Mouse (Mus musculus) bone marrow macrophage, adult 2 months (primary cell): ENCODE measurements around the gene Safb. TPM values are rescaled to one million over a fixed set of nuclear protein-coding genes. Genes with fewer than 3 reads are reported as not detected.
A peak's percentile ranks its signal among the peaks of the same experiment; 100 is the strongest.

Experiments used
- H3K27ac ChIP-seq: 2 replicates; pipeline ENCODE4 v1.5.1; 2012; ENCODE audit warnings: low read depth, low read length; ENCODE audit not compliant: insufficient read depth
- H3K4me1 ChIP-seq: 2 replicates; pipeline ENCODE4 v1.6.1; 2012; ENCODE audit warnings: low read length; ENCODE audit not compliant: control insufficient read depth, insufficient read depth
- H3K4me3 ChIP-seq: 2 replicates; pipeline ENCODE4 v1.5.1; 2012; ENCODE audit warnings: mild to moderate bottlenecking, low read length, moderate library complexity; ENCODE audit not compliant: insufficient read depth
- CTCF ChIP-seq: IDR thresholded peaks from 2 replicates; pipeline ENCODE4 v1.5.1; 2012; ENCODE audit warnings: low read depth, mild to moderate bottlenecking, low read length, moderate library complexity
- POLR2A ChIP-seq: IDR thresholded peaks from 2 replicates; pipeline ENCODE4 v1.6.1; 2012; ENCODE audit warnings: mild to moderate bottlenecking, low read depth, low read length, borderline replicate concordance
- polyA plus RNA-seq: library from polyadenylated mRNA; stranded (reverse); fragments of >200 nt; gene quantifications from 2 replicates; pipeline ENCODE4 v1.2.4, GENCODE M21; 2012; ENCODE audit not compliant: missing spikeins, insufficient read depth, insufficient read length

Safb gene
- polyA plus RNA-seq = 73.7 and 75.6 TPM in 2 replicates

GRCm38 (mm10) chr17:56584257-56585130 is at the start of gene Safb, which contains the start of gene Safb2:
TSS of gene Safb (plus strand) at chr17:56584825.
TSS of gene Safb2 (minus strand) at chr17:56584585.
- Histone ChIP-seq H3K27ac (peak within 1 kb of the TSS; percentile 99), H3K4me3 (peak within 1 kb of the TSS; percentile 99), H3K4me1 (peaks cover 27% of the 10 kb centered on the region)
- TF ChIP-seq CTCF = no peak
- TF ChIP-seq POLR2A = peak; percentile 31; the same call in 1 of the 2 replicates

- Histone ChIP-seq H3K4me1 (no peaks in the 10 kb centered on the region), H3K4me3 (no peak overlapping the region), H3K27ac (no peak overlapping the region)
- TF ChIP-seq CTCF (no peak), POLR2A (no peak)
Observed at GRCm38 (mm10) chr17:56536192-56536591, 48.4 kb upstream of the Safb start.

- Histone ChIP-seq H3K4me3 (no peak overlapping the region), H3K27ac (no peak overlapping the region), H3K4me1 (no peaks in the 10 kb centered on the region)
- no peak for TF ChIP-seq CTCF
- TF ChIP-seq POLR2A = no peak
Observed at GRCm38 (mm10) chr17:56536874-56537273, 47.8 kb upstream of the Safb start.

GRCm38 (mm10) chr17:56537912-56538311 is 46.7 kb upstream of the Safb start:
- H3K27ac ChIP-seq = no peak overlapping the region
- H3K4me1 ChIP-seq = no peaks in the 10 kb centered on the region
- no peak overlapping the region for H3K4me3 ChIP-seq
- TF ChIP-seq CTCF = no peak
- TF ChIP-seq POLR2A = no peak

GRCm38 (mm10) chr17:56540562-56540975 is 44.1 kb upstream of the Safb start:
- no peak overlapping the region for H3K27ac ChIP-seq
- no peak overlapping the region for H3K4me3 ChIP-seq
- TF ChIP-seq CTCF (no peak), POLR2A (no peak)
- H3K4me1 ChIP-seq = no peaks in the 10 kb centered on the region

- TF ChIP-seq POLR2A = no peak
- TF ChIP-seq CTCF = no peak
Observed at GRCm38 (mm10) chr17:56542736-56543135, 41.9 kb upstream of the Safb start.

GRCm38 (mm10) chr17:56543684-56544224 is 40.9 kb upstream of the Safb start:
- no peak overlapping the region for H3K27ac ChIP-seq
- no peak overlapping the region for H3K4me3 ChIP-seq
- TF ChIP-seq POLR2A (no peak), CTCF (no peak)
- no peaks in the 10 kb centered on the region for H3K4me1 ChIP-seq

More at GRCm38 (mm10) chr17:56542736-56543135, 41.9 kb upstream of the Safb start:
- H3K4me1 ChIP-seq = no peaks in the 10 kb centered on the region
- H3K4me3 ChIP-seq = no peak overlapping the region
- no peak overlapping the region for H3K27ac ChIP-seq

- Histone ChIP-seq H3K4me3 (no peak overlapping the region), H3K27ac (no peak overlapping the region), H3K4me1 (no peaks in the 10 kb centered on the region)
- TF ChIP-seq CTCF = no peak
- TF ChIP-seq POLR2A = no peak
Observed at GRCm38 (mm10) chr17:56544699-56545387, 39.8 kb upstream of the Safb start.

GRCm38 (mm10) chr17:56545945-56546344 is 38.7 kb upstream of the Safb start:
- no peak overlapping the region for H3K4me3 ChIP-seq
- 0 out of 2 replicates have a peak, but pooled peaks cover 2% of the 10 kb centered on the region for H3K4me1 ChIP-seq
- TF ChIP-seq POLR2A = no peak
- TF ChIP-seq CTCF = no peak
- H3K27ac ChIP-seq = no peak overlapping the region
